Mouse (Mus musculus) embryonic facial prominence, embryonic 10.5 days (tissue): ENCODE measurements at regions not wholly inside any gene's neighbourhood (a gene's known extent, or its start where the extent isn't known, plus 50 kb on each side); places are given as distances from the start of the nearest gene placed in this dataset.

Source experiments
- DNase-seq: peaks from one replicate; pipeline ENCODE4 v3.0.0-alpha.2; 2017; ENCODE audit warnings: low spot score
- H3K27ac ChIP-seq: fragments of 300-500 bp; sonication (generic); replicated peaks from 2 replicates; pipeline ENCODE4 v1.5.1; 2016; ENCODE audit warnings: mild to moderate bottlenecking
- H3K27me3 ChIP-seq: fragments of 300-500 bp; sonication (generic); replicated peaks from 2 replicates; pipeline ENCODE4 v1.6.1; 2016; ENCODE audit warnings: low read depth, mild to moderate bottlenecking; ENCODE audit not compliant: poor library complexity, severe bottlenecking
- H3K36me3 ChIP-seq: fragments of 300-500 bp; sonication (generic); replicated peaks from 2 replicates; pipeline ENCODE4 v1.6.1; 2016; ENCODE audit warnings: mild to moderate bottlenecking, moderate library complexity
- H3K4me1 ChIP-seq: fragments of 300-500 bp; sonication (generic); 2 replicates; pipeline ENCODE4 v1.6.1; 2016
- H3K4me3 ChIP-seq: fragments of 300-500 bp; sonication (generic); 2 replicates; pipeline ENCODE4 v1.5.1; 2016; ENCODE audit warnings: mild to moderate bottlenecking, moderate library complexity
- H3K9me3 ChIP-seq: fragments of 300-500 bp; sonication (generic); 2 replicates; pipeline ENCODE4 v1.6.1; 2016; ENCODE audit warnings: mild to moderate bottlenecking
- WGBS: fragments of 180-500 bp; shearing (Covaris S2); methylation state at CpG from one replicate; pipeline ENCODE4 v1.1.7; 2016; 5-methylcytosine and 5-hydroxymethylcytosine counted together

GRCm38 (mm10) chr5:102242614-102243013, 172.9 kb upstream of the Wdfy3 start:
- H3K4me3 ChIP-seq, result no peak overlapping the region
- H3K27me3 ChIP-seq, result no peaks in the 10 kb centered on the region
- no peaks in the 10 kb centered on the region for H3K36me3 ChIP-seq
- no peak for DNase-seq
- 85% methylated on average over 5 of the region's 5 CpGs for WGBS
- H3K9me3 ChIP-seq, result no peaks in the 10 kb centered on the region
- H3K4me1 ChIP-seq, result no peaks in the 10 kb centered on the region
- no peak overlapping the region for H3K27ac ChIP-seq

- Histone ChIP-seq H3K4me3 (no peak overlapping the region), H3K27ac (no peak overlapping the region), H3K27me3 (no peaks in the 10 kb centered on the region), H3K36me3 (no peaks in the 10 kb centered on the region), H3K9me3 (no peaks in the 10 kb centered on the region), H3K4me1 (no peaks in the 10 kb centered on the region)
- WGBS, result 93% methylated on average over 6 of the region's 6 CpGs
- DNase-seq, result no peak
These were observed 175.0 kb upstream of the Wdfy3 start for GRCm38 (mm10) chr5:102244706-102245105.

DNA sequence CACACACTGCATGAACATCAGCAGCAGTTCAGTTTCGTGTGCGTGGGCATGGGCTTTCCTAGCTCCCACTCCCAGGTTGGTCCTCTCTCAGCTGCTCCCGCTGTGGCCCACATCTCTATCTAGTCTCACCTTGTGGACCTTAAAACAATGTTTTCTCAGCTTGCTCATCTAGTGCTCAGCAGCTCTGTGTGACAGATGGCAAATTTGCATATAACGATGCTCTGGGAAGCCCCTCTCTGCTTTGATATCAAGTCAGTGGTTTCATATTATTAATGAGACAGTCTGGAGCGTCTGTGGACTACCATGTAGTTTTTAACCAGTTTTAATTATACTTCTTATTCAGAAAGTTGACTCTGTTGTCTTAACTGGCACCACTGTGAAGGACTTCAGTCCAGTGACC, 179.0 kb upstream of the Wdfy3 start:
- no peaks in the 10 kb centered on the region for H3K4me1 ChIP-seq
- H3K27me3 ChIP-seq, result no peaks in the 10 kb centered on the region
- no peak overlapping the region for H3K4me3 ChIP-seq
- no peaks in the 10 kb centered on the region for H3K36me3 ChIP-seq
- WGBS, result 89% methylated on average over 5 of the region's 5 CpGs
- H3K9me3 ChIP-seq, result no peaks in the 10 kb centered on the region
- no peak for DNase-seq
- H3K27ac ChIP-seq, result no peak overlapping the region

DNA sequence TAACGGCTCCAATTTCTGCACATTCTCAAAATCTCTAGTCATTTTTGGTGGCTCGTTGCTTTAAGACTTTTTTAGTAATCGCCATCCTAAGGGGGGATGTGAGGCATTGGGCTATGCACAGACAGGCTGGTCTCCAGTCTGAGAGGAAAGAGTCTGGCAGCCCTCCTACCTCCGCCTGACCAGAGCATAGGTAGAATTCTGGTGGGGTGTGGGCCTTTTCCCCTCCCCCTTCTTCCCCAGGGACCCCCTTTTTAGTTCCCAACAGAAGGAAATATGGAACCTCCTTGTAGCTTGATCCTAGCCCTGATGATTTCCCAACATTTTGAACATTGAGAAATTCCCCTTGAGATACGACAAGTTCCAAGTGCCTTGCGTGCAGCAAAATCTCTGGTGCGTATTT, 181.4 kb upstream of the Wdfy3 start:
- WGBS, result 93% methylated on average over 7 of the region's 7 CpGs
- H3K36me3 ChIP-seq, result no peaks in the 10 kb centered on the region
- no peaks in the 10 kb centered on the region for H3K9me3 ChIP-seq
- no peaks in the 10 kb centered on the region for H3K27me3 ChIP-seq
- H3K4me3 ChIP-seq, result no peak overlapping the region
- DNase-seq, result no peak
- H3K27ac ChIP-seq, result no peak overlapping the region
- H3K4me1 ChIP-seq, result no peaks in the 10 kb centered on the region

DNA sequence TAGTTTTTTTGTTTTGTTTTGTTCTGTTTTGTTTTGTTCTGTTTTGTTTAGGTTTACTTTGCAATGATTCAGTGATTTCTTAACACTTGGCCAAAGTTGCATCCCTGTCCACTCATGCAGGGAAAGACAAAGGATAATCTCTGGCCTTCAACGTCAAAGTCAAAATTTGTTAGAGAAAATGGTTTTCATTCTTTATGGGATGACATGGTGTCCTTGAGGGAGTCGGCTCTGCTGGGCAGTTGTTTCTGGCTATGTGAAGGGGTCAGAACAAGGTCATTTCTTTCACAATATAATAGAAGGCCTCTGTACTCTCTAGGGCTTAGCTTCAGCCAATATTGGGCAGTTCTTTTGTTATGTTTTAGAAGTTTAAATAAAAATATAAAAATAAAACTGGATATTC, 184.1 kb upstream of the Wdfy3 start:
- no peaks in the 10 kb centered on the region for H3K9me3 ChIP-seq
- no peaks in the 10 kb centered on the region for H3K27me3 ChIP-seq
- 18% methylated on average over 2 of the region's 2 CpGs for WGBS
- H3K36me3 ChIP-seq, result no peaks in the 10 kb centered on the region
- no peak for DNase-seq
- no peak overlapping the region for H3K27ac ChIP-seq
- no peaks in the 10 kb centered on the region for H3K4me1 ChIP-seq
- no peak overlapping the region for H3K4me3 ChIP-seq

DNA sequence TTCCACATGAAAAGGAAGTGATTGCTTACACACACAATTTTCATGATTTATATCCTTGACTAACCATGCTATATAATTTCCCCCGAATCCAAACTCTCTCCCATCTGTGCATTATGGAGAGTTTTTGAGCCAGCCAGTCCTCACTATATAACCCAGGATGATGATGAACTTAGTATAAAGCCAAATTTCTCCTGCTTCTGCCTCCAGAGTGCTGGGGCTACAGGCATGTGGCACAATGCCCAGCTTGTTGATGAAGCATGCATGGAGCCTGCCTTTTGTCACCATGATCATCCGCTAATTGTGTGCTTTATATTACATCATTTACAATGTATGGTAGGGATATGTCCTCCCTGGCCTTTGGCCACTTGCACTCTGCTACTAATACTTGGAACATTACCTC, 187.4 kb upstream of the Wdfy3 start:
- H3K36me3 ChIP-seq, result no peaks in the 10 kb centered on the region
- WGBS, result 81% methylated on average over 2 of the region's 2 CpGs
- DNase-seq, result no peak
- no peak overlapping the region for H3K4me3 ChIP-seq
- H3K9me3 ChIP-seq, result no peaks in the 10 kb centered on the region
- H3K27me3 ChIP-seq, result no peaks in the 10 kb centered on the region
- H3K4me1 ChIP-seq, result no peaks in the 10 kb centered on the region
- H3K27ac ChIP-seq, result no peak overlapping the region

DNA sequence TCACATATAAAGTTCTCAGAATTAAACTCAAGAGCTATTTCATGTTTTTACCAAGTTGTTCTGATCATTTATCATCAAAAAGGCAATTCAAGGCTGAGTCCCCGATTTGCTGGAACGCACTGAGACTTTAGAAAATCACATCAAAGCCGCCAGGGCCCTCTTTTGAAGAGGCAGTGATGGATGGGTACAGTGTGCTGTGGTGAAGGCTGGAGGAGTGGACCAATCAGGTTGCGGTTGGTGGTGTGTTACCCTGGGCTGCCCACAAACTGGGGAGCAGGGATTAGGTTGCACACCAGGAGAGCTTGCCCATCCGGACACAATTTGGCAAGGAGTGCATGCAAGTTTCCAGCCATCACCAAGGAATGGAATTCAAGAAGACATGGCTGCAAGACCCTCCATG, 191.9 kb upstream of the Wdfy3 start:
- DNase-seq, result no peak
- no peaks in the 10 kb centered on the region for H3K27me3 ChIP-seq
- no peak overlapping the region for H3K4me3 ChIP-seq
- H3K27ac ChIP-seq, result no peak overlapping the region
- H3K36me3 ChIP-seq, result no peaks in the 10 kb centered on the region
- 88% methylated on average over 5 of the region's 5 CpGs for WGBS
- H3K9me3 ChIP-seq, result no peaks in the 10 kb centered on the region
- peaks cover 3% of the 10 kb centered on the region; the same call in 1 of the 2 replicates for H3K4me1 ChIP-seq

- 57% methylated on average over 11 of the region's 11 CpGs for WGBS
These were observed 196.7 kb upstream of the Wdfy3 start for GRCm38 (mm10) chr5:102266451-102266850.

GRCm38 (mm10) chr5:102267150-102267549, 197.4 kb upstream of the Wdfy3 start:
- no peak overlapping the region for H3K27ac ChIP-seq
- no peak for DNase-seq
- no peaks in the 10 kb centered on the region for H3K27me3 ChIP-seq
- no peaks in the 10 kb centered on the region for H3K9me3 ChIP-seq
- 80% methylated on average over 3 of the region's 3 CpGs for WGBS
- peaks cover 6% of the 10 kb centered on the region; the same call in 1 of the 2 replicates for H3K4me1 ChIP-seq
- H3K4me3 ChIP-seq, result no peak overlapping the region
- H3K36me3 ChIP-seq, result no peaks in the 10 kb centered on the region

More at GRCm38 (mm10) chr5:102266451-102266850, 196.7 kb upstream of the Wdfy3 start:
- Histone ChIP-seq H3K9me3 (no peaks in the 10 kb centered on the region), H3K4me3 (no peak overlapping the region), H3K27me3 (no peaks in the 10 kb centered on the region), H3K27ac (no peak overlapping the region), H3K36me3 (no peaks in the 10 kb centered on the region), H3K4me1 (peaks cover 6% of the 10 kb centered on the region; the same call in 1 of the 2 replicates)
- no peak for DNase-seq

DNA sequence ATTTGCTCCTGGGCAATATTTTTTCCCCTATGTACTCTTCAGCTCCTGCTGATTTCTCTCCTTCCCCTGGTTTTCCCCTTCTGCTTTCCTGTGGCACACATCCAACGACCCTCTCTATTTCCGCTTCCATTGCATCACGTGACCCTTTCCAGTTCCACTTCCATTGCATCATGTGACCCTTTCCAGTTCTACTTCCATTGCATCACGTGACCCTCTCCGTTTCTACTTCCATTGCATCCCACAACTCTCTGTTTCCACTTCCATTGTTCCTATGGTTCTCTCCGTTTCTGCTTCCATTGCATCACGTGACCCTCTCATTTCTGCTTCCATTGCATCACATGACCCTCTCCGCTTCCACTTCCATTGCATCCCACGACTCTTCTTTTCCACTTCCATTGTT, 199.5 kb upstream of the Wdfy3 start:
- peaks cover 6% of the 10 kb centered on the region; the same call in 1 of the 2 replicates for H3K4me1 ChIP-seq
- H3K27me3 ChIP-seq, result no peaks in the 10 kb centered on the region
- H3K36me3 ChIP-seq, result no peaks in the 10 kb centered on the region
- no peak overlapping the region for H3K27ac ChIP-seq
- WGBS, result 92% methylated on average over 9 of the region's 9 CpGs
- DNase-seq, result no peak
- no peaks in the 10 kb centered on the region for H3K9me3 ChIP-seq
- no peak overlapping the region for H3K4me3 ChIP-seq

DNA sequence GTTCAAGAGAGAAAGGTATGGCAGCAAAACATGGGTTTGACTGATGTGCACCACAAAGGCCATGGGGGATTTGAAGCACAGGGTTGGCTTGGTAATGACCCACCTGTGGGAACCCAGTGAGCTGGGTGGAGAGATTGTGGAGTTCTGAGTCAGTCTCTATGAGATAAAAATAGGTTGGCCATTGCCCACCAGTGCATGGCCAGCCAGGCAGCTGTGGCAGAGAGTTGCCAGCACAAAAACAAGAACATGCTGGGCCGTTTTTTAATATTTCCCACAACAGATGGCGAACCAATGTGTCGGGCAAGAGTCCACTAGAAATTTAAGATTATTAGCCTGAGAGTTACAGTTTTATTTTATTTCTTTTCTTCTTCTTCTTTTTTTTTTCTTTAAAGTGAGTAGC, 205.6 kb upstream of the Arhgap24 start:
- 92% methylated on average over 3 of the region's 3 CpGs for WGBS
- DNase-seq, result no peak

DNA sequence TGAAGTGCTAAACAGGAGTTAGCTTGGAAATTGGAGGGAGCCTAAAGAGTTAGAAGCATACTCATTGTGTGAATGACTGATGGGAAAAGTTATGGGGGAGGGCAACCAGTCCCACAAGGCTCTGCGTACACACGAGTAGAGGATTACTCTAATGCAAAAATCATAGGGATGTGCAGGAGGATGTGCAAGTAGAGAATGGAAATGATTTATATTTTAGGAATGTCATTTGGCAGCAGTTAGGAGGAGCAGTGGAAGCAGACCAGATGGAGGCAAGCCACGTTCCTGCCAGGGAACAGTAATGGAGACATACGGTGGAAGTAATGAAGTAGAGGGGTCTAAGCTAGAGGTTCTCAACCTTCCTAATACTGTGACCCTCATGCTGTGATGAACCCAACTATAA, 194.1 kb upstream of the Arhgap24 start:
- Histone ChIP-seq H3K27me3 (no peaks in the 10 kb centered on the region), H3K4me1 (no peaks in the 10 kb centered on the region), H3K4me3 (no peak overlapping the region), H3K9me3 (no peaks in the 10 kb centered on the region), H3K27ac (no peak overlapping the region), H3K36me3 (no peaks in the 10 kb centered on the region)
- DNase-seq, result no peak
- 84% methylated on average over 4 of the region's 4 CpGs for WGBS

More for the DNA sequence above, 205.6 kb upstream of the Arhgap24 start:
- no peaks in the 10 kb centered on the region for H3K27me3 ChIP-seq
- H3K9me3 ChIP-seq, result no peaks in the 10 kb centered on the region
- no peak overlapping the region for H3K27ac ChIP-seq
- no peaks in the 10 kb centered on the region for H3K36me3 ChIP-seq
- H3K4me1 ChIP-seq, result no peaks in the 10 kb centered on the region
- H3K4me3 ChIP-seq, result no peak overlapping the region

- WGBS, result 89% methylated on average over 7 of the region's 7 CpGs
- no peak overlapping the region for H3K4me3 ChIP-seq
- H3K4me1 ChIP-seq, result no peaks in the 10 kb centered on the region
- no peak overlapping the region for H3K27ac ChIP-seq
- H3K9me3 ChIP-seq, result no peaks in the 10 kb centered on the region
- DNase-seq, result no peak
- H3K27me3 ChIP-seq, result no peaks in the 10 kb centered on the region
- H3K36me3 ChIP-seq, result no peaks in the 10 kb centered on the region
These were observed 190.3 kb upstream of the Arhgap24 start for GRCm38 (mm10) chr5:102290866-102291265.

GRCm38 (mm10) chr5:102295564-102295963, 185.6 kb upstream of the Arhgap24 start:
- Histone ChIP-seq H3K36me3 (no peaks in the 10 kb centered on the region), H3K27ac (no peak overlapping the region), H3K27me3 (no peaks in the 10 kb centered on the region), H3K9me3 (no peaks in the 10 kb centered on the region), H3K4me3 (no peak overlapping the region), H3K4me1 (no peaks in the 10 kb centered on the region)
- no peak for DNase-seq
- 88% methylated on average over 5 of the region's 5 CpGs for WGBS
